Mouse (Mus musculus): Measurements from ENCODE around the gene Rpa2.

The Rpa2 gene

GRCm38 (mm10) chr4:132816855-132817254, 48.7 kb downstream of the Rpa2 start:
- peaks cover 10% of the 10 kb centered on the region; the same call in 1 of the 2 replicates for H3K4me1 ChIP-seq (replicated peaks; ENCODE audit: low read depth, low read length)
- no peaks in the 10 kb centered on the region for H3K36me3 ChIP-seq (ENCODE audit: insufficient read depth, low read length)
- H3K9me3 ChIP-seq (ENCODE audit: low read length), result no peaks in the 10 kb centered on the region
- H3K27me3 ChIP-seq (ENCODE audit: insufficient read depth, low read length), result no peaks in the 10 kb centered on the region
- no peak overlapping the region for H3K4me3 ChIP-seq (replicated peaks; ENCODE audit: low read length)
- TF ChIP-seq CTCF (conservative IDR thresholded peaks at IDR 0.05; ENCODE audit: low read length), result no peak
- TF ChIP-seq NANOG (IDR thresholded peaks at IDR 0.05; ENCODE audit: borderline replicate concordance, low read length), result no peak
- TF ChIP-seq POU5F1 (IDR thresholded peaks at IDR 0.05; ENCODE audit: borderline replicate concordance, low read length), result no peak

GRCm38 (mm10) chr4:132818442-132818841, 50.3 kb downstream of the Rpa2 start:
- peaks cover 14% of the 10 kb centered on the region; the same call in 1 of the 2 replicates for H3K4me1 ChIP-seq (replicated peaks; ENCODE audit: low read depth, low read length)
- H3K9me3 ChIP-seq (ENCODE audit: low read length), result no peaks in the 10 kb centered on the region
- H3K36me3 ChIP-seq (ENCODE audit: insufficient read depth, low read length), result no peaks in the 10 kb centered on the region
- H3K4me3 ChIP-seq (replicated peaks; ENCODE audit: low read length), result no peak overlapping the region
- H3K27me3 ChIP-seq (ENCODE audit: insufficient read depth, low read length), result no peaks in the 10 kb centered on the region
- no peak for TF ChIP-seq POU5F1 (IDR thresholded peaks at IDR 0.05; ENCODE audit: borderline replicate concordance, low read length)
- peak; percentile 29 for TF ChIP-seq CTCF (conservative IDR thresholded peaks at IDR 0.05; ENCODE audit: low read length)
- no peak for TF ChIP-seq NANOG (IDR thresholded peaks at IDR 0.05; ENCODE audit: borderline replicate concordance, low read length)

- H3K9me3 ChIP-seq (ENCODE audit: low read length), result no peaks in the 10 kb centered on the region
- peaks cover 45% of the 10 kb centered on the region for H3K36me3 ChIP-seq (ENCODE audit: insufficient read depth, low read length)
- H3K4me1 ChIP-seq (replicated peaks; ENCODE audit: low read depth, low read length), result peaks cover 20% of the 10 kb centered on the region
- no peaks in the 10 kb centered on the region for H3K27me3 ChIP-seq (ENCODE audit: insufficient read depth, low read length)
- TF ChIP-seq POU5F1 (IDR thresholded peaks at IDR 0.05; ENCODE audit: borderline replicate concordance, low read length), result no peak
- TF ChIP-seq CTCF (conservative IDR thresholded peaks at IDR 0.05; ENCODE audit: low read length), result peak; percentile 100
- H3K4me3 ChIP-seq (replicated peaks; ENCODE audit: low read length), result no peak overlapping the region
Measured at GRCm38 (mm10) chr4:132823614-132824366, 55.7 kb downstream of the Rpa2 start.
